8 mouse cellular contexts compared by ENCODE assay signal in genomic region chr7:49523729-49524128, GRCm38 (mm10).
DNase-seq lines count a peak whose midpoint lies in the region; ATAC-seq and TF ChIP-seq lines count a peak whose summit lies in the region.

No protein-coding gene starts in this region.

- H3K9me3 ChIP-seq in embryonic facial prominence, embryonic 14.5 days (ENCODE audit: control insufficient read depth, low read length): no peaks in the 10 kb centered on the region
- no peaks in the 10 kb centered on the region for H3K9me3 ChIP-seq in hindbrain, embryonic 13.5 days
- H3K9me3 ChIP-seq in liver, embryonic 14.5 days (ENCODE audit: control insufficient read depth, low read length): no peaks in the 10 kb centered on the region

- no peak for TF ChIP-seq CTCF in liver, embryonic 14.5 days (IDR thresholded peaks at IDR 0.05; ENCODE audit: low read depth)

- 0 out of 2 replicates have a peak overlapping the region, but pooled peaks have one; percentile 42 for H3K9ac ChIP-seq in embryonic facial prominence, embryonic 14.5 days (ENCODE audit: low read depth, low read length)
- 0 out of 2 replicates have a peak overlapping the region, but pooled peaks have one; percentile 24 for H3K9ac ChIP-seq in hindbrain, embryonic 13.5 days
- H3K9ac ChIP-seq in liver, embryonic 14.5 days (replicated peaks): no peak overlapping the region

- no peak for TF ChIP-seq EP300 in liver, embryonic 14.5 days (IDR thresholded peaks at IDR 0.05; ENCODE audit: low read depth)

- peaks cover 41% of the 10 kb centered on the region for H3K4me1 ChIP-seq in embryonic facial prominence, embryonic 14.5 days (ENCODE audit: control insufficient read depth, insufficient read depth, low read length)
- H3K4me1 ChIP-seq in hindbrain, embryonic 13.5 days (replicated peaks): peaks cover 57% of the 10 kb centered on the region
- H3K4me1 ChIP-seq in liver, embryonic 14.5 days (replicated peaks; ENCODE audit: control insufficient read depth in 2 of 2, insufficient read depth in 2 of 2, low read length in 1 of 2): peaks cover 0 to 13% of the 10 kb centered on the region in 2 experiments; a peak in 2 of 4 replicates

- no peaks in the 10 kb centered on the region for H3K36me3 ChIP-seq in embryonic facial prominence, embryonic 14.5 days (ENCODE audit: control insufficient read depth, insufficient read depth, low read length)
- no peaks in the 10 kb centered on the region for H3K36me3 ChIP-seq in hindbrain, embryonic 13.5 days
- H3K36me3 ChIP-seq in liver, embryonic 14.5 days (replicated peaks; ENCODE audit: control insufficient read depth, insufficient read depth, low read depth): no peaks in the 10 kb centered on the region

- H3K4me3 ChIP-seq in embryonic facial prominence, embryonic 14.5 days (ENCODE audit: low read depth, low read length): peak overlapping the region; percentile 36
- no peak overlapping the region for H3K4me3 ChIP-seq in hindbrain, embryonic 13.5 days
- no peak overlapping the region; a peak in 1 of 4 replicates for H3K4me3 ChIP-seq in liver, embryonic 14.5 days (ENCODE audit: insufficient read depth in 1 of 2, low read depth in 2 of 2, low read length in 2 of 2)

- 34% methylated on average over 5 of the region's 5 CpGs for WGBS in embryonic facial prominence, embryonic 14.5 days
- 29% methylated on average over 5 of the region's 5 CpGs for WGBS in hindbrain, embryonic 13.5 days
- WGBS in liver, embryonic 14.5 days (ENCODE audit: insufficient replicate concordance): 45% methylated on average over 5 of the region's 5 CpGs

- no peak for ATAC-seq in embryonic facial prominence, embryonic 14.5 days (ENCODE audit: low read depth)
- ATAC-seq in hindbrain, embryonic 13.5 days (ENCODE audit: low FRiP score): no peak
- no peak for ATAC-seq in liver, embryonic 14.5 days (ENCODE audit: insufficient read depth)

- no peak overlapping the region; the same call in 1 of the 2 replicates for H3K27ac ChIP-seq in embryonic facial prominence, embryonic 14.5 days (replicated peaks; ENCODE audit: low read depth, low read length)
- no peak overlapping the region for H3K27ac ChIP-seq in hindbrain, embryonic 13.5 days
- H3K27ac ChIP-seq in liver, embryonic 14.5 days: no peak overlapping the region

- 0 out of 2 replicates have a peak, but pooled peaks cover 8% of the 10 kb centered on the region for H3K27me3 ChIP-seq in embryonic facial prominence, embryonic 14.5 days (replicated peaks; ENCODE audit: control insufficient read depth, insufficient read depth, low read length)
- no peaks in the 10 kb centered on the region; the same call in 1 of the 2 replicates for H3K27me3 ChIP-seq in hindbrain, embryonic 13.5 days
- H3K27me3 ChIP-seq in liver, embryonic 14.5 days (ENCODE audit: control insufficient read depth, insufficient read depth, low read length): peaks cover 3% of the 10 kb centered on the region; the same call in 1 of the 2 replicates

- DNase-seq in kidney, adult 11 months: peak; percentile 45
- DNase-seq in kidney, adult 18-20 months: no peak
- DNase-seq in embryonic facial prominence, embryonic 14.5 days (ENCODE audit: low spot score): no peak
- no peak for DNase-seq in liver, embryonic 14.5 days (ENCODE audit: low read depth in 3 of 3, low spot score in 3 of 3)
- DNase-seq in cerebellum, adult 9-11 months: no peak
- DNase-seq in spleen, adult 12 weeks (ENCODE audit: low spot score): no peak
- no peak for DNase-seq in cerebellum, adult 8-10 months

- H3K4me2 ChIP-seq in embryonic facial prominence, embryonic 14.5 days (ENCODE audit: low read depth, low read length): peak overlapping the region; percentile 62
- no peak overlapping the region for H3K4me2 ChIP-seq in hindbrain, embryonic 13.5 days
- peak overlapping the region; percentile 6 for H3K4me2 ChIP-seq in liver, embryonic 14.5 days (ENCODE audit: low read depth)
